Mouse (Mus musculus) frontal cortex, postnatal 36 days (tissue): ENCODE data around the gene Pmepa1.

Experiments
- DNase-seq, 2 experiments: peaks; one replicate each; pipeline ENCODE4 v3.0.0; 2022; ENCODE audit warnings: low spot score in 2 of 2

Pmepa1 gene

GRCm38 (mm10) chr2:173186047-173186943 is 90.0 kb downstream of the Pmepa1 start:
- peak; percentile 84 to 85 for DNase-seq

- no peak for DNase-seq
Measured at GRCm38 (mm10) chr2:173185282-173185681, 91.1 kb downstream of the Pmepa1 start.

GRCm38 (mm10) chr2:173184475-173185080 is 91.8 kb downstream of the Pmepa1 start:
- no peak for DNase-seq

GRCm38 (mm10) chr2:173183836-173184460 is 92.4 kb downstream of the Pmepa1 start:
- DNase-seq = peak; percentile 46 to 62

- DNase-seq = no peak
Measured at GRCm38 (mm10) chr2:173183311-173183710, 93.0 kb downstream of the Pmepa1 start.

- no peak for DNase-seq
Measured at GRCm38 (mm10) chr2:173182796-173183195, 93.5 kb downstream of the Pmepa1 start.

- no peak for DNase-seq
Measured at GRCm38 (mm10) chr2:173181901-173182300, 94.4 kb downstream of the Pmepa1 start.

GRCm38 (mm10) chr2:173181486-173181885 is 94.8 kb downstream of the Pmepa1 start:
- DNase-seq = no peak

GRCm38 (mm10) chr2:173180721-173181388 is 95.5 kb downstream of the Pmepa1 start:
- no peak for DNase-seq

GRCm38 (mm10) chr2:173180026-173180425 is 96.3 kb downstream of the Pmepa1 start:
- no peak for DNase-seq

- DNase-seq = no peak
Measured at GRCm38 (mm10) chr2:173179046-173179445, 97.3 kb downstream of the Pmepa1 start.

GRCm38 (mm10) chr2:173177951-173178350 is 98.4 kb downstream of the Pmepa1 start:
- no peak for DNase-seq

GRCm38 (mm10) chr2:173177481-173177880 is 98.9 kb downstream of the Pmepa1 start:
- DNase-seq = no peak

GRCm38 (mm10) chr2:173175703-173176102 is 100.6 kb downstream of the Pmepa1 start:
- DNase-seq = no peak

- no peak for DNase-seq
Measured at GRCm38 (mm10) chr2:173174569-173174968, 101.8 kb downstream of the Pmepa1 start.
